Mouse (Mus musculus) B cell, adult 2 months (primary cell): ENCODE results near the gene Wdr46.
"Not testable (repeated sequence)": the region's sequence is repeated elsewhere in the genome, so short reads cannot be mapped to it uniquely, and the experiment has no call there.

Source experiments
- DNase-seq, 2 experiments: peaks; one replicate each; pipeline ENCODE4 v3.0.0; 2022

Wdr46 gene

DNA sequence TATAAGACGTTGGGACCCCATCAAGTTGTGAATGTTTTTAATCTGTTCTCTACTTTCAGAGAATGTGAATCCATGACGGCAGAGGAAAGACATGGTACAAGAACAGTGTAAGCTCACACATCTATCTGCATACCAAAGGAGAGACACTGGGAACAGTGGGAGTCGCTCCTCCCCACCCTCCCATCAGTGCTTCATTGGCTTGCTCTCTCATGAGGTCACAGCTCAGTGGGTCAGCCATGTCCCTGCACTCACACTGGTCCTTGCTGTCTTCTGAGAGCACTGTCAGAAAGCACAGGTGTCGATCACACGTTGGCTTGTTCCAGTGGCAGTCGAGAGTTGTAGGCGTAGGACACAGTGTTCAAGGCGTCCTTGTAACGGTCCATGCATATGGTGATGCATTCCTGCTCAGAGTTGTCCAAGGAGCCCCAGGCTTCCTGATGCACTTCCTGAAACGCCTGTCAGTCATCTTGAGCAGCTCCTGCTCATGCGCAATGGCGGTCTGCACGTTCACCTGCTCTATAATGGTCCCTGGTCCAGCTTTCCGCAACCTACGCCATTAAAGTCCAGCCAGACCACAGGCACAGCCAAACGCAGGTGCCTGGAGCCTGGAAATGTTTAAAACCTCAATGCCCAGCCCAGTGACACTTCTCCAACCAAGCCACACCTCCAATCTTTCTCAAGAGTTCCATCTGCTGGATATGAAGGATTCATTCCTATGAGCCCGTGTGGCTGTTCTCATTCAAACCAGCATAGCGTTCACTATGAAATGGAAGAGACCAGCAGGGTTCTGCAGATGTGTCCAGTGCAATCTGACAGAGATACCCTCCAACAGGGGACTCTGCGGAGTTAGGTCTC lies 39.9 kb downstream of the Wdr46 start:
- DNase-seq: no peak

DNA sequence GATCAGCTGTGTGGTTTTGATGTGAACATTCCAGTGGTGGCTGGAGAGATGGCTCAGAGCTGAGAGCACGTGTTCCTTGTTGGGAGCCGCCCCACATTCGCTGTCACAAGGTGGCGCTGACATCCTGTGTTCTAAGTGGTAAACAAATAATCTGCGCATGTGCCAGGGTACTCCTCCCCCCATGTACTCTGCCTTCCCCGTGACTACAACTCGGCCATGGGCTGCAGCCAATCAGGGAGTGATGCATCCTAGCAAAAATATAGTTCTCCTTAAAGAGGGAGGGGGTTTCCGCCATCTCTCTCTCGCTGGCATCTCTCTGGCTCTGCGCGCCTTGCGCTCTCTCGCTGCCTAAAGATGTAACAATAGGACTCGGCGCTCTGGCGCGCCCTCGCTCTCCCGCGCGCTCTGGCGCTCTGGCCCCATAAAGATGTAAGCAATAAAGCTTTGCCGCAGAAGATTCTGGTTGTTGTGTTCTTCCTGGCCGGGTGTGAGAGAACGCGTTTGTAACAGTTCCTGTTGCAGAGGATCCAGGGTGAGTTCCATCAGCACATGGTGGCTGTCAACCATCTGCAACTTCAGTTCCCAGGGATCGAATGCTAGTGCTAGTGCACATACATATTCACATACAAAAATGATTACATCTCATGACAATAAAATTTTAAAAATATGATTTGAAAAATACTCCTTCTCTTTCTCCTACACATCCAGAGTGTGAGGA lies 40.9 kb downstream of the Wdr46 start:
- peak; percentile 82 to 88 for DNase-seq

DNA sequence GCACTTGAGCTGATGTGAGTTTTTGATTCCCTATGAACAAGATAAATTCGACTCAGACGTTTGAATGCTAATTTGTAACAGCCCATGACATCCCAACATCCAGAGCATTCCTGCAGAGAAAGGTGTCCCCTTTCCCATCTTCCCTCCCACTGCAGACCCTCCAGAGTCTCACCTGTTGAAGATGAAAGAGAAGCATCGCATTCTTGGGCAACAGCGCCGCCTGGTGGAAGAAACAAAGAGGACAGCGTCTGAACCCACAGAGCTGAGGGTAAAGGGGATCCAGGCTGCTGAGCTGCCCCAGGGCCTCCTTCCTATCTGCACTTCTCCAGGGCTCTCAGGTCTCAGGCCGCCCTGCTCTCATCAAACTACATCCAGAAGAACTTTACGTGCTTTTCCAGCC lies 41.7 kb downstream of the Wdr46 start:
- DNase-seq: peak; percentile 84 to 85

DNA sequence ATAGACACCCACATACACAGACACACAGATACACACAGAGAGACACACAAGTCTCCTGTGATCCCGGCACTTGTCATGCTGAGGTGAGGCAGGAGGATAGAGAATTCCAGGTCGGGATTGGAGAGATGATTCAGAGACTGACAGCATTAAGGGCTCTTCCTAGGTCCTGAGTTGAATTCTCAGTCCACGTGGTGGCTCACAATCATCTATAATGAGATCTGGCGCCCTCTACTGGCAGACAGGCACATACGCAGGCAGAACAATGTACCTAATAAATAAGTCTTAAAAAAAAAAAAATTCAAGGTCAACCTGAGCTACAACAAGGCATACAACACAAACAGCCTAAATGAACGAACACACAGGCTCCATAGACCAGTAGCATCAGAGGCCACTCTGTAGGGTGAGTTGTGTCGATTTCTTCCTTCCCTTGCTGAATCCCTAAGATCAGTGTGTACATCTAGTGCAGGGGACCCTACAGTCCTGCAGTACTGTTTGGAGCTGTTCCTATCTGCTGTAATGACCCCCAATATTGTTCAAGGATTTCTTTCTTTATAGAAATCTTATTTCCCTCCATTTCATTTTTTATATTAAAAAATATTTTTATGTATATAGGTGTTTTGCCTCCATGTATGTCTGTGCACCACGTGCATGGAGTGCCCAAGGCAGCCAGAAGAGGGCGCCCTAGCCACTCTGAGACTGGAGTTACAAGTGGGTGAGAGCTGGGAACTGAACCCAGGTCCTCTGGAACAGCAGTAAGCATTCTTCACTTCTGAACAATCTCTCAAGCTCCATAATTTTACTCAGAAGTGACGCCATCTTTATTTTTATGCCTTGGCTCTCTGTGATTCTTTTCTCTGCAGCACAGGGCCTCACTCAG lies 51.6 kb downstream of the Wdr46 start:
- peak; percentile 83 to 84 for DNase-seq

DNA sequence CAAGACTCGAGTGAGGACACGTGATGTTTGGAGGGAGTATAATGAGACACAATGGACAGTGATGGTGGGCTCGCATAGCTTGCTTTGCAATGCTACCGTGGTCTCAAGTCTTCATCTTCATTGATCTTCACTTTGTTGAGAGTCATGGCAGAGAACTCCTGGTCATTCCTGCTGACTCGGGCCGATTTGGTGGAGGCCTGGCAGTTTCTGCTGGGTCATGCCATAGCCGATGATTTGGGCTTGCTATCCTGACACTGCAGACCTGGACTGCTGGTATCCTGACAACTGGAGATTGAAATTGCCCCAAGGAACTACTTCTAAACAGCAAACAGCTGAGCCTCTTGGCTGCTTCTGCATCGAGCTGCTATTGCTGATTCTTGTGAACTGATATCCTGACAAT lies 54.5 kb downstream of the Wdr46 start:
- DNase-seq: no peak

DNA sequence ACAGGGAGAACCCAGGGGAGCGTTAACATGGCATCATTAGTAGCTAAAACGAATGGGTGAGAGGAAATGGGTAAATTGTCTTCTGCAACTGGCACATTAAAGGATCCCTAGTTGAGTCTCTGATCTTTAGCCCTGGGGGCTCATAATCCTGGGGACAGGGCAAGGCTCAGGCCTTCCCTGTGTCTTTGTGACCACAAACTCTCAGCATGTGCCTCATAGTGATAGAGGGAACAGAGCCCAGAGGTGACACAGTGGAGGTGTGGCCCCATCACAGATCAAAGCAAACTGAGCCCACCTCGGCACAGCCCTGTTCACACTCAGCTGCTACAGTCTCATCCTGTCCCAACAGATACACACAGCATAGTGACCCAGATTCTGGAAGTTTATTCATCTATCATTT lies 55.2 kb downstream of the Wdr46 start:
- peak in 1 of 2 experiments; percentile 27 for DNase-seq

DNA sequence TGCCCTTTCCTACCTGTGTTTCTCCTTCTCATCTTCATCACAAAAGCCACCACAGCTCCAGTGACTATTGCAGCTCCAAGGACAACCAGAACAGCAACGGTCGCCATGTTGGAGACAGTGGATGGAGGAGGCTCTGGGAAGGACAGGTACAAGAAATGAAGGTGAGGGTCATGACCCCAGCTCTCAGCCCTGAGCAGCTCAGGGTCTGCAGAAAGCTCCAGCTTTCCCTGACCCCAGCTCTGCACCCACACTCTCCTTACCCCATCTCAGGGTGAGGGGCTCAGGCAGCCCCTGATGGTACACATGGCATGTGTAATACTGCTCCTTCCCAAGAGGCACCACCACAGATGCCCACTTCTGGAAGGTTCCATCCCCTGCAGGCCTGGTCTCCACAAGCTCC lies 56.6 kb downstream of the Wdr46 start:
- DNase-seq: not testable (repeated sequence)

DNA sequence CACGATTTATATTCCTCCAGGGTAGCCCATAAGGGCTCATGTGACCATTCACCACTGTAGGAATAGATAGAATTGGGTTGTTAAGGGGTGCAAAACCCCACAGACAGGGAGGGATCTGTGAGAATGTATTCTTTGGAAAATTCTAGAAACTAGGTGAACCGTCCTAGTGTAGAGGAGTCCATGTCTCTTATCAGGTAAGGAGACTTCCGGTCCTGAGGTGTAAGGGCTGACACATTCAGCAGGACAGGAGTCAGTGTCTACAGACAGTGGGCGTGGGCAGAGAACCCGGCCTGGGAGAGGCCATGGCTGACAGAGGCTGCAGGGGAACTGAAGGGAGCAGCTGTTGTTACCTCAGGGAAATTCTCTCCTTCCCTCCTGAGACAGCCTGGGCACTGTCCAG lies 58.2 kb downstream of the Wdr46 start:
- peak; percentile 43 to 53 for DNase-seq
